Mouse (Mus musculus) stomach, embryonic 16.5 days (tissue): ENCODE measurements around the gene Gstp2. TPM values are rescaled to one million over a fixed set of nuclear protein-coding genes. Genes with fewer than 3 reads are reported as not detected.
"Not testable (repeated sequence)": the region's sequence is repeated elsewhere in the genome, so short reads cannot be mapped to it uniquely, and the experiment has no call there.

Experiments
- ATAC-seq: fragments of 200-750 bp; cut with Nextera tagmentation; 2 replicates; pipeline ENCODE4 v1.8.0; 2017; ENCODE audit warnings: moderate number of reproducible peaks, moderate TSS enrichment; ENCODE audit not compliant: insufficient read depth, low FRiP score
- H3K27ac ChIP-seq: fragments of 300-500 bp; sonication (generic); 2 replicates; pipeline ENCODE4 v1.5.1; 2014; ENCODE audit warnings: low read length
- H3K27me3 ChIP-seq: fragments of 300-500 bp; sonication (generic); 2 replicates; pipeline ENCODE4 v1.6.1; 2014; ENCODE audit warnings: low read length, control low read depth, mixed read lengths; ENCODE audit not compliant: control insufficient read depth, insufficient read depth
- H3K36me3 ChIP-seq: fragments of 300-500 bp; sonication (generic); 2 replicates; pipeline ENCODE4 v1.6.1; 2014; ENCODE audit warnings: low read length; ENCODE audit not compliant: control insufficient read depth, insufficient read depth
- H3K4me1 ChIP-seq: fragments of 300-500 bp; sonication (generic); 2 replicates; pipeline ENCODE4 v1.6.1; 2014; ENCODE audit warnings: low read length, control low read depth, mixed read lengths; ENCODE audit not compliant: control insufficient read depth, insufficient read depth
- H3K4me2 ChIP-seq: fragments of 300-500 bp; sonication (generic); 2 replicates; pipeline ENCODE4 v1.6.1; 2014; ENCODE audit warnings: low read depth, low read length, mixed read lengths
- H3K4me3 ChIP-seq: fragments of 300-500 bp; sonication (generic); replicated peaks from 2 replicates; pipeline ENCODE4 v1.5.1; 2014; ENCODE audit warnings: mild to moderate bottlenecking, low read length
- H3K9ac ChIP-seq: fragments of 300-500 bp; sonication (generic); 2 replicates; pipeline ENCODE4 v1.6.1; 2014; ENCODE audit warnings: low read length
- H3K9me3 ChIP-seq: fragments of 300-500 bp; sonication (generic); replicated peaks from 2 replicates; pipeline ENCODE4 v1.6.1; 2016; ENCODE audit warnings: low read length, control low read depth; ENCODE audit not compliant: control insufficient read depth
- WGBS: fragments of 180-500 bp; shearing (Covaris S2); extraction: QIAGEN DNeasy Blood & Tissue Kit; methylation state at CpG from one replicate; pipeline ENCODE4 v1.1.7; 2014; 5-methylcytosine and 5-hydroxymethylcytosine counted together
- polyA plus RNA-seq: library from polyadenylated mRNA; unstranded; fragments of >200 nt; fragmentation: Nextera tagmentation; extraction: Ambion mirVana; gene quantifications from 2 replicates; pipeline ENCODE4 v1.2.1, GENCODE M21; 2015

Gstp2 gene
- polyA plus RNA-seq, 1 experiment from 2014 or later, result 28.7 TPM

DNA sequence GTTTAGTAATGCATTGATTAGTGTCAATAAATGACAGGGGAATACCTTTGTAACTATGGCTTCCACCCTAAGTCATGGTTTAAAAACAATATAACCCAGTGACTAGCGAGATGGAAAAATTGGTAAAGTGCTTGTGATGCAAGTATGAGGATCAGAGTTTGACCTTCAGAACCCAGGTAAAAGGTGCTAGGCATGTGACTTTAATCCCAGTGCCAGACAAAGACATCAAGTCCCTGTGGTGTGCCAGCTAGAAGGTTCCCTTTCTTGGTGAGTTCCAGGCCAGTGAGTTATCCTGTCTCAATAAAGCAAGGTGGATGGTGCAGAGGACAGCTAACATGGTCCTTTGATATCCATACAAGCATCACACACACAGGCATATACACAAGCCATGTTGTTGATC is 29.7 kb upstream of the Gstp2 start:
- H3K36me3 ChIP-seq, result no peaks in the 10 kb centered on the region
- H3K9ac ChIP-seq, result no peak overlapping the region
- no peak overlapping the region for H3K4me3 ChIP-seq
- no peak for ATAC-seq
- H3K9me3 ChIP-seq, result no peaks in the 10 kb centered on the region
- no peaks in the 10 kb centered on the region for H3K27me3 ChIP-seq
- 93% methylated on average over 1 of the region's 1 CpGs for WGBS
- H3K4me2 ChIP-seq, result no peak overlapping the region
- H3K27ac ChIP-seq, result no peak overlapping the region
- 0 out of 2 replicates have a peak, but pooled peaks cover under 1% of the 10 kb centered on the region for H3K4me1 ChIP-seq

DNA sequence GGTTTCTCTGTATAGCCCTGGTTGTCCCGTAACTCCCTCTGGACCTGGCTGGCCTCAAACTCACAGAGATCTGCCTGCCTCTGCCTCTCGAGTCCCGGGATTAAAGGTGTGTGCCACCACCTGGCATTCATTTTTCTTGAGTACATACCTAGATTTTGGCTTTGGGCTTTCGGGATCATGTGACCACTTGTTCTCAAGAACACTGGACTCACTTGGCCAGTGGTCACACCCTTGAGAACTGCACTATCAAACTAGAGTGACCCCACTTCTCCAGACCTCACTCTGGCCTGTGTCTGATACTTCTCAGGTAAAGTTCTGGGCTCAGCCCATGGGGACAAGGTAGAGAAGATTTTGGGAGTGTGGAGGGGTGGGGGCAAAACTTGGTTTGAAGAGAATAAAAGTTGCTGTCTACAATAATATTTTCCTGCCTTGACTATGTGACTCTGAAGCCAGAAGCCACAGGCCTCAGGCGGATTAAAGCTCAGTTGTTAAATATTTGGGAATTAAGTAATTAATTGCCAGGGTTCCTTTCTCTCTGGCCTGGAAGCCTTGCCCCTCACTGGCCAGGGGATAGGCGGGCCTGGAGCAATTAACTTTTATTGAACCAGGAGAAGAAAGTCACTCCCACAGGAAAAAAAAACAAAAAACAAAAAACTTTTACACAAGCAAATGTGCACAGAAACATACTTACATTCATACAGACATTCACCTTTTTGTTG is 27.0 kb upstream of the Gstp2 start:
- no peaks in the 10 kb centered on the region for H3K27me3 ChIP-seq
- H3K4me3 ChIP-seq, result no peak overlapping the region
- no peaks in the 10 kb centered on the region for H3K36me3 ChIP-seq
- no peaks in the 10 kb centered on the region for H3K9me3 ChIP-seq
- peaks cover 7% of the 10 kb centered on the region; the same call in 1 of the 2 replicates for H3K4me1 ChIP-seq
- H3K9ac ChIP-seq, result no peak overlapping the region
- WGBS, result 85% methylated on average over 6 of the region's 6 CpGs
- no peak overlapping the region for H3K27ac ChIP-seq
- ATAC-seq, result no peak
- no peak overlapping the region for H3K4me2 ChIP-seq

DNA sequence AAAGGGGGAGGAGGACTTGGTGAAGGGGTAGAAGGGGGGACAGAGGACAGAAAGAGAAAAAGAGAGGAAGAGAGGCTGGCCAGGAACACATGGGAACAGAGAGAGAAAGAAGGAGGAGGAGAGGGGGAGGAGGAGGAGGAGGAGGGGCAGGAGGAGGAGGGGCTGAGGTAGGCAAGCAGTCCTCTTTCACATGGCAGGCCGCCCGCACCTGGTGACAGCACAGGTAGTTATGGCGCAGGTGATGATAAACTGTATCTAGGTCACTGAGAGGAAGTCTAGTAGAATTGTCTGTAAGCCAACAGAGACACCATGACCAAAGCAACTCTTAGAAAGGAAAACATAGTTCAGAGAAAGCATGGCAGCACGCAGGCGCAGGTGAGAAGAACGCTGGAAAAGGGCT is 25.6 kb upstream of the Gstp2 start:
- Histone ChIP-seq H3K4me1 (peaks cover 7% of the 10 kb centered on the region; the same call in 1 of the 2 replicates), H3K9me3 (no peaks in the 10 kb centered on the region), H3K9ac (no peak overlapping the region), H3K36me3 (no peaks in the 10 kb centered on the region), H3K4me2 (no peak overlapping the region), H3K27ac (no peak overlapping the region), H3K27me3 (no peaks in the 10 kb centered on the region), H3K4me3 (no peak overlapping the region)
- 88% methylated on average over 6 of the region's 6 CpGs for WGBS
- no peak for ATAC-seq

DNA sequence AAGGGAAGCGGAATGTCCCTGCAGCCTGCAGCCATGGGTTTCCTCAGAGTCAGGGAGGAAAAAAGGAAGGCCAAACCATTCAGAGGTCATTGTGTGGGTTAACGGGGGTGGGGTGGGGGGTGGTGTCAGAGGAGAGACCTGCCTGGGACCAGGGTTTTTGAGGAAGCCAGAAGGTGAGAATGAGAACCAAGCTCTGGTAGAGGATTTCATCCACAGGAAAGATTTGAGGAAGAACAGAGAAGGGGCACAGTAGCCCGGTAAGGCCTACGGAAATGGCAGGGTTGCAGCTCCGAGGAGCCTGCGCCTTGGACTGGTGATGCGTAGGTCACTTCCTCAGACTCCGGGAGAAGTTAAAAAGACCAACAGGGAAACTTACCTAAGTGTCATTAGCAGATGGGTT is 24.9 kb upstream of the Gstp2 start:
- 63% methylated on average over 8 of the region's 8 CpGs for WGBS
- Histone ChIP-seq H3K27me3 (no peaks in the 10 kb centered on the region), H3K9ac (no peak overlapping the region), H3K9me3 (no peaks in the 10 kb centered on the region), H3K36me3 (no peaks in the 10 kb centered on the region), H3K4me2 (no peak overlapping the region), H3K4me3 (no peak overlapping the region), H3K27ac (no peak overlapping the region), H3K4me1 (peaks cover 7% of the 10 kb centered on the region; the same call in 1 of the 2 replicates)
- ATAC-seq, result no peak

DNA sequence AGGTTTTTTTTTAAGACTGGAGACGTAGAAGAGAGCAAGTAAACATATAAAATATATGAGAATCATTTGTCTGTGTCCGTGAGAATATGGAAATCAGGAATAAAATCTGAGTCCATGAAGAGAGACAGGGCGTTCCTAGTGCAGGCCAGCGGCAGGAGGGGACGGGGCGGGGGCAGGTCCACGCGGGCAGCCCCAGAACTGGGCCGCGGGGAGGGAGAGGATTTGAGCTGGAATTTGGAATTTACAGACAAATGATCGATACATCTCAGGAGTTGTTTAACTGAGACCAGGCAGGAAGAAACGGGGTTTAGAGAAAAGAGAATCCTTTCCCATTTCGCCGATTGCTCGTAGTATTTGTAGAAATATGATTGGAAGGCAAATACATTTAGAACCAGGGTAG is 24.5 kb upstream of the Gstp2 start:
- Histone ChIP-seq H3K36me3 (no peaks in the 10 kb centered on the region), H3K9ac (no peak overlapping the region), H3K9me3 (no peaks in the 10 kb centered on the region), H3K4me1 (peaks cover 7% of the 10 kb centered on the region; the same call in 1 of the 2 replicates), H3K27me3 (no peaks in the 10 kb centered on the region), H3K4me2 (no peak overlapping the region), H3K4me3 (no peak overlapping the region), H3K27ac (no peak overlapping the region)
- WGBS, result 57% methylated on average over 15 of the region's 15 CpGs
- no peak for ATAC-seq

DNA sequence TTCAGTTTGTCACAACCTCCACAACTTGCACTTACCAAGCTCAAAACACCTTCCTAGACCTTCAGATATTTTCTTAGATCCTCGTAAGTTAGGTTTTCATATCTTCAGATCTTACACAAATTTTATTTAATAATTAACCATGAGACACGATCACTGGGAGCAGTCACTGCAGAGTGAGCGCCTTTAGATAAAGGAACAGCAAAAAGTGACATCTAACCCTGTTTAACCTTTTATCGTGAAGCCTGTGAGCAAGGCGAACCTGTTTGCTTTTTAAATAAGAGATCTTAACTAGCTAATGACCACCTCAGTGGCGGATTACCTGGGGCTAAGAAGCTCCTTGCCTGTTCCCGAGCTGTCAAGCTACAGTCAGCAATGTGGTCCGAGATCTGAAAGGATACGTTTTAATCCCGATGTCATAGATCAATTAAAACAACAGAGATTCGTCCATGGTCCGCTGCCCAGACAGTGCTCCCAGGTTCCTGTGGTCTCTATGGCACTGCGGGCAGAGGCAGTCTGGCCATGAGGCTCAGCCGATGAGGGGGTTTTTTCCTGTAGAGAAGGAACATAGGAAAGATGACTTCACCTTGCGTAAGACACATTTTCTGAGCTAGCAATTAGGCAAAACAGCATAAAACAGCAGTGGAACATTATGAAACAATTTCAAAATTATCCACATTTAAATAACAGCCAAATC is 23.0 kb upstream of the Gstp2 start:
- H3K36me3 ChIP-seq, result no peaks in the 10 kb centered on the region
- no peaks in the 10 kb centered on the region for H3K27me3 ChIP-seq
- H3K4me3 ChIP-seq, result no peak overlapping the region
- H3K27ac ChIP-seq, result no peak overlapping the region
- 0 out of 2 replicates have a peak overlapping the region, but pooled peaks have one; percentile 23 for H3K4me2 ChIP-seq
- H3K9me3 ChIP-seq, result no peaks in the 10 kb centered on the region
- 54% methylated on average over 15 of the region's 15 CpGs for WGBS
- H3K9ac ChIP-seq, result no peak overlapping the region
- ATAC-seq, result no peak
- peaks cover 7% of the 10 kb centered on the region; the same call in 1 of the 2 replicates for H3K4me1 ChIP-seq

- H3K4me2 ChIP-seq, H3K9ac ChIP-seq, H3K27me3 ChIP-seq, H3K9me3 ChIP-seq, H3K4me3 ChIP-seq, H3K27ac ChIP-seq, H3K4me1 ChIP-seq, H3K36me3 ChIP-seq, ATAC-seq: not testable (repeated sequence)
- 72% methylated on average over 2 of the region's 2 CpGs for whole genome bisulfite sequencing
Measured at GRCm38 (mm10) chr19:4068242-4068641, 22.4 kb upstream of the Gstp2 start.

DNA sequence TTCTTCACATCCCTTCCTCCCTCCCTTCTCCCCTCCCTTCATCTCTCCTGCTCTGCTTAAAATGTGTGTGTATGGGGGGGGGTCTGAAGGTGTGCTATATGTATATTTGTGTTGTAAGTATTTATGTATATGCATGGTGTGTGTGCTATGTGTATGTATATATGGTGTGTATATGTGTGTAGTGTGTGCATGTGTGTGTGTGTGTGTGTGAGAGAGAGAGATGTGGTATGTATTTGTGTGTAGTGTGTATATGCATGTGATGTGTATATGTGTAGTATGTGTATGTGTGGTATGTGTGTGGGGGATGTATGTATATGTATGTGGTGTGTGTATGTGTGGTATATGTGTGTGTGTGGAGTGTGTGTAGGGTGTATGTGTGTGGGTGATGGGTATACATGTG is 21.1 kb upstream of the Gstp2 start:
- Histone ChIP-seq H3K36me3 (no peaks in the 10 kb centered on the region), H3K27me3 (no peaks in the 10 kb centered on the region), H3K4me3 (no peak overlapping the region), H3K9me3 (no peaks in the 10 kb centered on the region), H3K4me2 (no peak overlapping the region), H3K4me1 (peaks cover 7% of the 10 kb centered on the region; the same call in 1 of the 2 replicates), H3K9ac (no peak overlapping the region), H3K27ac (no peak overlapping the region)
- no peak for ATAC-seq

GRCm38 (mm10) chr19:4066280-4066679 is 20.5 kb upstream of the Gstp2 start:
- ATAC-seq, result no peak
- peaks cover 7% of the 10 kb centered on the region; the same call in 1 of the 2 replicates for H3K4me1 ChIP-seq
- H3K27me3 ChIP-seq, result no peaks in the 10 kb centered on the region
- no peaks in the 10 kb centered on the region for H3K36me3 ChIP-seq
- no peak overlapping the region for H3K4me2 ChIP-seq
- WGBS, result 70% methylated on average over 6 of the region's 6 CpGs
- no peak overlapping the region for H3K4me3 ChIP-seq
- no peak overlapping the region for H3K9ac ChIP-seq
- H3K9me3 ChIP-seq, result no peaks in the 10 kb centered on the region
- H3K27ac ChIP-seq, result no peak overlapping the region
